Mouse (Mus musculus): ENCODE results near the gene Lin7c.

GRCm38 (mm10) chr2:109848305-109848704, 42.3 kb upstream of the Lin7c start:
- TF ChIP-seq CTCF (IDR thresholded peaks at IDR 0.05; ENCODE audit: borderline replicate concordance, control insufficient read depth, extremely low read depth, insufficient read depth, low read length, poor library complexity): no peak
- TF ChIP-seq POLR2A (IDR thresholded peaks at IDR 0.05; ENCODE audit: control insufficient read depth, extremely low read depth, insufficient read depth, low read length, poor library complexity): no peak
